Comparison of ENCODE assay signal across 19 mouse cellular contexts in genomic region chr7:81315583-81315982, GRCm38 (mm10). TPM values are rescaled to one million over a fixed set of nuclear protein-coding genes. Genes with fewer than 3 reads are reported as not detected.
DNase-seq lines count a peak whose midpoint lies in the region; ATAC-seq and TF ChIP-seq lines count a peak whose summit lies in the region.
"Had no signal": no experiment of that assay in that cellular context is flagged by ENCODE, and none has a peak within 500 bp of the region (broad histone marks: within the 10 kb centered on the region; RNA-seq: fewer than 3 reads in every experiment).

No protein-coding gene starts in this region.

- no peak overlapping the region for H3K4me2 ChIP-seq in lung, embryonic 14.5 days
- no peak overlapping the region for H3K4me2 ChIP-seq in liver, embryonic 12.5 days
- H3K4me2 ChIP-seq: heart, embryonic 15.5 days; liver, embryonic 13.5 days had no signal

- WGBS in lung, embryonic 14.5 days = 59% methylated on average over 8 of the region's 8 CpGs
- WGBS in lung, adult 2 months = 43% methylated on average over 8 of the region's 8 CpGs
- WGBS in liver, embryonic 12.5 days (ENCODE audit: insufficient replicate concordance) = 48% methylated on average over 8 of the region's 8 CpGs

- no peaks in the 10 kb centered on the region for H3K9me3 ChIP-seq in lung, embryonic 14.5 days (ENCODE audit: low read depth, low read length)
- no peaks in the 10 kb centered on the region for H3K9me3 ChIP-seq in liver, embryonic 12.5 days (replicated peaks)
- H3K9me3 ChIP-seq: heart, embryonic 15.5 days; hindbrain, embryonic 10.5 days; liver, embryonic 13.5 days had no signal

- peak; percentile 57 for DNase-seq in adrenal gland, postnatal 14 days
- DNase-seq in adrenal gland, adult 18-20 months (ENCODE audit: low spot score in 2 of 2) = no peak
- DNase-seq in lung, embryonic 14.5 days = peak; percentile 36
- DNase-seq in lung, adult 2 months = no peak
- DNase-seq in 3134 (ENCODE audit: extremely low read depth, insufficient read length, low spot score) = peak; percentile 64
- peak; percentile 44 to 49 for DNase-seq in adrenal gland, postnatal 36 days
- DNase-seq: cerebellum, adult 2 months; gastrocnemius, adult 2 months; kidney, adult 8-10 months; liver, embryonic 13.5 days; midbrain, embryonic 14.5 days; right cerebral cortex, postnatal 14 days; thymus, postnatal 36 days had no signal

- H3K27me3 ChIP-seq in lung, embryonic 14.5 days (ENCODE audit: insufficient read depth, low read length) = no peaks in the 10 kb centered on the region
- H3K27me3 ChIP-seq in liver, embryonic 12.5 days (replicated peaks) = no peaks in the 10 kb centered on the region
- H3K27me3 ChIP-seq: heart, embryonic 15.5 days; liver, embryonic 13.5 days had no signal

- no peak overlapping the region for H3K27ac ChIP-seq in lung, embryonic 14.5 days (ENCODE audit: low read depth)
- no peak overlapping the region for H3K27ac ChIP-seq in liver, embryonic 12.5 days
- H3K27ac ChIP-seq: gastrocnemius, adult 2 months; heart, embryonic 15.5 days; hindbrain, embryonic 10.5 days; left cerebral cortex, adult 2 months; liver, embryonic 13.5 days; stomach, postnatal 0 days had no signal

- TF ChIP-seq POLR2A in lung, adult 2 months (IDR thresholded peaks at IDR 0.05; ENCODE audit: borderline replicate concordance, extremely low read depth, low read depth, low read length) = no peak

- H3K4me3 ChIP-seq in lung, embryonic 14.5 days (ENCODE audit: low read depth, low read length) = no peak overlapping the region
- H3K4me3 ChIP-seq in lung, adult 2 months (replicated peaks; ENCODE audit: extremely low read depth, low read depth, low read length) = no peak overlapping the region
- no peak overlapping the region for H3K4me3 ChIP-seq in liver, embryonic 12.5 days
- H3K4me3 ChIP-seq: erythroblast, embryonic 14.5 days; gastrocnemius, adult 2 months; heart, embryonic 15.5 days; hindbrain, embryonic 10.5 days; left cerebral cortex, adult 2 months; liver, embryonic 13.5 days had no signal

- H3K9ac ChIP-seq in lung, embryonic 14.5 days = no peak overlapping the region
- no peak overlapping the region for H3K9ac ChIP-seq in liver, embryonic 12.5 days
- H3K9ac ChIP-seq: heart, embryonic 15.5 days; liver, embryonic 13.5 days had no signal

- H3K4me1 ChIP-seq in lung, embryonic 14.5 days (ENCODE audit: insufficient read depth) = no peaks in the 10 kb centered on the region
- no peaks in the 10 kb centered on the region for H3K4me1 ChIP-seq in lung, adult 2 months (ENCODE audit: control insufficient read depth, insufficient read depth, low read length)
- H3K4me1 ChIP-seq in liver, embryonic 12.5 days = no peaks in the 10 kb centered on the region
- H3K4me1 ChIP-seq: hindbrain, embryonic 10.5 days; liver, embryonic 13.5 days had no signal

- ATAC-seq in lung, embryonic 14.5 days (ENCODE audit: insufficient read depth) = no peak
- ATAC-seq in liver, embryonic 12.5 days = no peak

- TF ChIP-seq CTCF in lung, embryonic 14.5 days (IDR thresholded peaks at IDR 0.05; ENCODE audit: low read depth) = no peak
- TF ChIP-seq CTCF in lung, adult 2 months (IDR thresholded peaks at IDR 0.05; ENCODE audit: insufficient read depth, low read length) = no peak

- H3K36me3 ChIP-seq in lung, embryonic 14.5 days (ENCODE audit: insufficient read depth) = no peaks in the 10 kb centered on the region
- no peaks in the 10 kb centered on the region for H3K36me3 ChIP-seq in liver, embryonic 12.5 days
- H3K36me3 ChIP-seq: heart, embryonic 15.5 days; hindbrain, embryonic 10.5 days; liver, embryonic 13.5 days had no signal

RNA-seq across cellular contexts. Expression of gene Rps17, which starts 29.5 kb away (rescaled TPM):
- total RNA-seq in adrenal gland, postnatal 14 days (2021) = 1,182 and 1,388 TPM in 2 replicates
- total RNA-seq in adrenal gland, adult 18-20 months (2021) = 1,000 to 10,000 TPM; 1,108 to 1,124 TPM
- polyA plus RNA-seq in lung, embryonic 14.5 days (2014; fragmentation: Nextera tagmentation; extraction: Ambion mirVana) = 1,388 and 1,408 TPM in 2 replicates
- polyA plus RNA-seq in lung, adult 2 months (2012; rRNA removed) = 669 and 673 TPM in 2 replicates
- 1,000 to 10,000 TPM; 1,209 to 1,218 TPM for total RNA-seq in adrenal gland, postnatal 36 days (2021)
- polyA plus RNA-seq in liver, embryonic 12.5 days (2016; fragmentation: Nextera tagmentation; extraction: Ambion mirVana) = 991 and 1,051 TPM in 2 replicates

Comparison
In these comparisons a context has a peak if more than half of its experiments do, and no peak if none do; other contexts are left out.
1. DNase-seq: peak in adrenal gland, postnatal 14 days (single experiment), lung, embryonic 14.5 days (single experiment), 3134 (single experiment) and adrenal gland, postnatal 36 days (2 of 2); none in adrenal gland, adult 18-20 months (0 of 2) and lung, adult 2 months (single experiment).